Mouse (Mus musculus): ENCODE measurements around the gene Bud23. TPM values are rescaled to one million over a fixed set of nuclear protein-coding genes. Genes with fewer than 3 reads are reported as not detected.

Bud23 gene
- total and polyA plus RNA-seq, 2 experiments, result 32.7 to 51.7 TPM

DNA sequence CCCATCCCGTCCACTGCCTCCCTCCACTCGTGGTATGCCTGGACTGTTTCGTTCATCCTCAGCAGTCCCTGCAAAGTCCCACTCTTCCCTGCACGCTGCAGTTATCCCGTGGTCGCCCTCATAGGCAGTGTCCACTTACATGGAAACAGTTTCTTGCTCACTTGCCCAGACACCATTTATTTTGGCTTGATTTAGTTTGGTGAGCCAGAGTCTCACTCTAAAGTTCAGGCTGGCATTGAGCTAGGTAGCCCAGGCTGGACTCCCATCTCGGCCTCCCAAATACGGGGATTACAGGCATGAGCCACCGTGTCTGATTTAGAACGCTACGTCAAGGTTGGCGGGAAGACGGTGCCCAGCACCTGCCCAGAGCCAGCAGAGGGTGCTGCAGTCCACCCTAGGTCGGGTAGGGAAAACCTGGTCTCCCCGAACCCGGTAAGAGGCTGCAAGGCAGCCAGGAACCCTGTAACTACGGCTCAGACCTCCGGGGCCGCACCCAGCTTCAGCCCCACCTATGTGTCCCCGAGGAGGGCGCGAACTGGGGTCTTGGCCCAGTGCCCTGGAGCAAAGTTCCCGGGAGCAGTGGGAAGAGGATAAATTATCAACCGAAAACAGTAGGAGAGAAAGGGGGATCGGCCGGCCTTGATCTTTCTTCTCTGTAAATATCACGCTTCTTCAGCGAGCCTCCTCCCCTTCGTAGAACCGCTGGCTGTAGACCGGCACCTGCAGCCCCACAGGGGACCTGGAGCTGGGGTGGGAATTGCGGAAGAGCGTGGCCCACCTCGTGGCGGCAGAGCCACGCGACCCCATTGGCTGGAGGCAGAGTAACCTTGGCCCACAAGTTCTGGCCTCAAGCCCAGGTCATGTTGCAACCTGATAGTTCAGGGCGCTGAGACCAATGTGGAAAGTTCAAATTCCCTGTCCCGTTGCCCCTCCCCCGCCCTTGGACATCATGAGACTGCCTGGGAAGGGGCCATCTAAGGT lies 43.1 kb upstream of the Bud23 start:
- WGBS, result 3% methylated on average over 40 of the region's 40 CpGs
- no peaks in the 10 kb centered on the region for H3K27me3 ChIP-seq (ENCODE audit: control insufficient read depth, insufficient read depth, low read length)

DNA sequence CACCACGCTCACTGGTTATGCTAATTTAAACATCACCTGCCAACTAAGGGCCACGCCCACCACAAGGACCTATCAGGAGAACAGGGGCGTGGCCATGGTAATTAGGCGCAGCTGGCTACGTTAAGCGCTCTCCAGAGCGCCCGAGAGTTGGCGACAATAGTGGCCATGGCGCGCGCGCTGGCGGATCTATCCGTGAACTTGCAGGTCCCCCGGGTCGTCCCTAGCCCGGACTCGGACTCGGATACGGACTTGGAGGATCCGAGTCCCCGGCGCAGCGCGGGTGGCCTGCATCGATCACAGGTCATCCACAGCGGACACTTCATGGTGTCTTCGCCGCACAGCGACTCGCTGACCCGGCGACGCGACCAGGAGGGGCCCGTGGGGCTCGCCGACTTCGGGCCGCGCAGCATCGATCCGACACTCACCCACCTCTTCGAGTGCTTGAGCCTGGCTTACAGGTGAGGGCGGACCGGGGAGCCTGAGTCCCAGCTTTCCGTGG lies 42.0 kb upstream of the Bud23 start:
- H3K4me3 ChIP-seq (ENCODE audit: insufficient read depth, low read depth, low read length), result peak overlapping the region; percentile 80
- DNase-seq (ENCODE audit: extremely low read depth, low read depth, low spot score), result peak; percentile 97
- peak overlapping the region; percentile 92 for H3K9ac ChIP-seq (ENCODE audit: low read depth, low read length)
- H3K4me1 ChIP-seq (ENCODE audit: control insufficient read depth, insufficient read depth, low read length), result peaks cover 29% of the 10 kb centered on the region
- under 1% methylated on average over 48 of the region's 48 CpGs for WGBS
- H3K36me3 ChIP-seq (ENCODE audit: control insufficient read depth, insufficient read depth, low read length), result peaks cover 1% of the 10 kb centered on the region; the same call in 1 of the 2 replicates
- TF ChIP-seq CTCF (IDR thresholded peaks at IDR 0.05; ENCODE audit: low read depth, low read length) (no peak), POLR2A (IDR thresholded peaks at IDR 0.05; ENCODE audit: extremely low read depth, insufficient read depth, low read length) (peak; percentile 97)
- H3K27me3 ChIP-seq (ENCODE audit: control insufficient read depth, insufficient read depth, low read length), result no peaks in the 10 kb centered on the region
- peaks cover 19% of the 10 kb centered on the region for H3K79me2 ChIP-seq (ENCODE audit: control insufficient read depth, insufficient read depth, low read length)
- H3K27ac ChIP-seq (replicated peaks; ENCODE audit: insufficient read depth, low read depth, low read length), result peak overlapping the region; percentile 80

More for the DNA sequence above, 43.1 kb upstream of the Bud23 start:
- Histone ChIP-seq H3K4me1 (ENCODE audit: control insufficient read depth, insufficient read depth, low read length) (peaks cover 32% of the 10 kb centered on the region), H3K27ac (replicated peaks; ENCODE audit: insufficient read depth, low read depth, low read length) (peak overlapping the region; percentile 91), H3K9ac (ENCODE audit: low read depth, low read length) (peak overlapping the region; percentile 92), H3K36me3 (ENCODE audit: control insufficient read depth, insufficient read depth, low read length) (peaks cover 2% of the 10 kb centered on the region; the same call in 1 of the 2 replicates), H3K79me2 (ENCODE audit: control insufficient read depth, insufficient read depth, low read length) (peaks cover 19% of the 10 kb centered on the region), H3K4me3 (ENCODE audit: insufficient read depth, low read depth, low read length) (peak overlapping the region; percentile 80)
- peak; percentile 43; the same call in 1 of the 2 replicates for TF ChIP-seq POLR2A (IDR thresholded peaks at IDR 0.05; ENCODE audit: extremely low read depth, insufficient read depth, low read length)
- TF ChIP-seq CTCF (IDR thresholded peaks at IDR 0.05; ENCODE audit: low read depth, low read length), result peak; percentile 85
- peak; percentile 93 for DNase-seq (ENCODE audit: extremely low read depth, low read depth, low spot score)

DNA sequence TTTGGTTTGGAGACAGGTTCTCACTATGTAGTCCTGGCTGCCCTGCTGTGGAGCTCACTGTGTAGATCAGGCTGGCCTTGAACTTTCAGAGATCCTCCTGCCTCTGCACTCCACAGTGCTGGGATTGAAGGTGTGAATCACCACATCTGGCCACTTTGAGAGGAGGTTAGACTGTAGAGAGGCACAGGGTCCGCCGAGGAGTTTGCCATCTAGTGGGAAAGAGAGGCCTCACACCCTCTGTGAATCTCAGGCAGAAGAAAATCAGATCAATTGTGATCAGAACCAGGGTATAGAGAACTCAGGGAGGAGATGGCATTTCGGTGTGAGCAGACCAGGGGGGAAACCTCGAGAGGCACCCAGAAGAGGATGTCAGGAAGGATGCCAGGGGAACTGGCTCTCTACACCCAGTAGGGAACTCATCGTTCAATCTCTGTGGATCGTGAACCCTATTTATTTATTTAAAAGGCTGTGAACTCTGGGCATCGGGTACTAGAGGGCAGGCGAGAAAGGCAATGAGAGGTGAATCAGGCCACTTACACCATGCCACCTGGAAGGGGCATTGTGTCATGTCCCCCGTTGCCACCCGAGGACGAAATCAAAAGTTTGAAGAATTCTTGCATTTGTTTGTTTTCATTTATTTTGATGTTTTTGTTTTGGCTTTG lies 39.4 kb upstream of the Bud23 start:
- Histone ChIP-seq H3K27ac (replicated peaks; ENCODE audit: insufficient read depth, low read depth, low read length) (peak overlapping the region; percentile 77), H3K27me3 (ENCODE audit: control insufficient read depth, insufficient read depth, low read length) (no peaks in the 10 kb centered on the region), H3K4me1 (ENCODE audit: control insufficient read depth, insufficient read depth, low read length) (peaks cover 28% of the 10 kb centered on the region), H3K36me3 (ENCODE audit: control insufficient read depth, insufficient read depth, low read length) (no peaks in the 10 kb centered on the region), H3K79me2 (ENCODE audit: control insufficient read depth, insufficient read depth, low read length) (peaks cover 4% of the 10 kb centered on the region; the same call in 1 of the 2 replicates), H3K9ac (ENCODE audit: low read depth, low read length) (no peak overlapping the region), H3K4me3 (ENCODE audit: insufficient read depth, low read depth, low read length) (no peak overlapping the region)
- WGBS, result 18% methylated on average over 11 of the region's 11 CpGs
- TF ChIP-seq CTCF (IDR thresholded peaks at IDR 0.05; ENCODE audit: low read depth, low read length) (peak; percentile 48), POLR2A (IDR thresholded peaks at IDR 0.05; ENCODE audit: extremely low read depth, insufficient read depth, low read length) (no peak)
- peak; percentile 95 for DNase-seq (ENCODE audit: extremely low read depth, low read depth, low spot score)

DNA sequence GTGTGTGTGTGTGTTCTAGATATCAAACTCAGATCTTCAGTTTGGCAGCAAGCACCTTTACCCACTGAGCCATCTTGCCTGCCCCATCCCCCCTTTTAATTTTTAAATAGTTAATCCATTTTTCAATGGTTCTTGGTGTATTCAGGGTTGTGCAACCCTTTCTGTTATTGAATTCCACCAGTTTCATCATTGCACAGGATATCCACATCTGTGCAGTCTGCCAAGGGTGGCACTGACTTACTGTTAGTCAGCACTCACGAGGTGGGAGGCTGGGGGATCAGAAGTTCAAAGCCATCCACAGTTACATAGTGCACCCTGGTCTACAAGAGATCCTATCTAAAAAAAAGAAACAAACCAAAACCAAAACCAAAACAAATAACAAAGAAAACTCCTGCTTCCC lies 36.2 kb upstream of the Bud23 start:
- H3K4me3 ChIP-seq (ENCODE audit: insufficient read depth, low read depth, low read length), result no peak overlapping the region
- peaks cover 33% of the 10 kb centered on the region for H3K4me1 ChIP-seq (ENCODE audit: control insufficient read depth, insufficient read depth, low read length)
- peak overlapping the region; percentile 55; the same call in 1 of the 2 replicates for H3K27ac ChIP-seq (replicated peaks; ENCODE audit: insufficient read depth, low read depth, low read length)
- H3K9ac ChIP-seq (ENCODE audit: low read depth, low read length), result no peak overlapping the region
- peak; percentile 100 for DNase-seq (ENCODE audit: extremely low read depth, low read depth, low spot score)
- H3K79me2 ChIP-seq (ENCODE audit: control insufficient read depth, insufficient read depth, low read length), result peaks cover 8% of the 10 kb centered on the region
- no peaks in the 10 kb centered on the region for H3K36me3 ChIP-seq (ENCODE audit: control insufficient read depth, insufficient read depth, low read length)
- TF ChIP-seq CTCF (IDR thresholded peaks at IDR 0.05; ENCODE audit: low read depth, low read length), result no peak
- no peak for TF ChIP-seq POLR2A (IDR thresholded peaks at IDR 0.05; ENCODE audit: extremely low read depth, insufficient read depth, low read length)
- H3K27me3 ChIP-seq (ENCODE audit: control insufficient read depth, insufficient read depth, low read length), result no peaks in the 10 kb centered on the region
- 10% methylated on average over 1 of the region's 1 CpGs for WGBS

DNA sequence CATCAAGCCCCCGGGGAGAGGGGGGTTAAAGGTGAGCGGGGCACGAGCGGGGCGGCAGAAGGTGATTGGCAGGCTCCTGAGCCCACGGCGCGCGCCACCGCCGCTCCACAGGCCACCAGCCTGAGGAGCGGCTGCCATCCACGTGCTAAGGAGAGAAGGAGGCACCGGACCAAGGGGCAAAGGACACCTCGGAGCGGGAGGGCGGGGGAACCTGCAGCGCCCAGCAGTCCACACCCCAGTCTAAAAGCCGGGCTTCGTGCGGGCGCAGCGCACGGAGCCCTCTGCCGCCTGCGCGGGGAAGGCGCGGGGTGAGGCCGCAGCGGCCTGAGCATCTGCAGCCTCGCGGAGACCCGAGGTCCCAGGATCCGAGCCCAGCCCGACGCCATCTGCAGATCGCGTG lies 24.9 kb upstream of the Bud23 start, which contains the start of gene Mlxipl:
Gene Mlxipl, plus strand, starts transcription at position 238 of the 400 bp plus-strand sequence.
- WGBS, result 2% methylated on average over 39 of the region's 39 CpGs
- Histone ChIP-seq H3K4me1 (ENCODE audit: control insufficient read depth, insufficient read depth, low read length) (peaks cover 24% of the 10 kb centered on the region), H3K9ac (ENCODE audit: low read depth, low read length) (peak within 1 kb of the TSS; percentile 84), H3K27ac (replicated peaks; ENCODE audit: insufficient read depth, low read depth, low read length) (peak within 1 kb of the TSS; percentile 70), H3K36me3 (ENCODE audit: control insufficient read depth, insufficient read depth, low read length) (no peaks in the 10 kb centered on the region), H3K27me3 (ENCODE audit: control insufficient read depth, insufficient read depth, low read length) (no peaks in the 10 kb centered on the region), H3K79me2 (ENCODE audit: control insufficient read depth, insufficient read depth, low read length) (peaks cover 33% of the 10 kb centered on the region; the same call in 1 of the 2 replicates), H3K4me3 (ENCODE audit: insufficient read depth, low read depth, low read length) (peak within 1 kb of the TSS; percentile 52)
- TF ChIP-seq POLR2A (IDR thresholded peaks at IDR 0.05; ENCODE audit: extremely low read depth, insufficient read depth, low read length) (0 out of 2 replicates have a peak, but pooled peaks have one; percentile 22), CTCF (IDR thresholded peaks at IDR 0.05; ENCODE audit: low read depth, low read length) (peak; percentile 44)
- DNase-seq (ENCODE audit: extremely low read depth, low read depth, low spot score), result peak; percentile 86

Data from liver, adult 2 months (tissue).